7 mouse cellular contexts compared by ENCODE assay signal in the genomic region with DNA sequence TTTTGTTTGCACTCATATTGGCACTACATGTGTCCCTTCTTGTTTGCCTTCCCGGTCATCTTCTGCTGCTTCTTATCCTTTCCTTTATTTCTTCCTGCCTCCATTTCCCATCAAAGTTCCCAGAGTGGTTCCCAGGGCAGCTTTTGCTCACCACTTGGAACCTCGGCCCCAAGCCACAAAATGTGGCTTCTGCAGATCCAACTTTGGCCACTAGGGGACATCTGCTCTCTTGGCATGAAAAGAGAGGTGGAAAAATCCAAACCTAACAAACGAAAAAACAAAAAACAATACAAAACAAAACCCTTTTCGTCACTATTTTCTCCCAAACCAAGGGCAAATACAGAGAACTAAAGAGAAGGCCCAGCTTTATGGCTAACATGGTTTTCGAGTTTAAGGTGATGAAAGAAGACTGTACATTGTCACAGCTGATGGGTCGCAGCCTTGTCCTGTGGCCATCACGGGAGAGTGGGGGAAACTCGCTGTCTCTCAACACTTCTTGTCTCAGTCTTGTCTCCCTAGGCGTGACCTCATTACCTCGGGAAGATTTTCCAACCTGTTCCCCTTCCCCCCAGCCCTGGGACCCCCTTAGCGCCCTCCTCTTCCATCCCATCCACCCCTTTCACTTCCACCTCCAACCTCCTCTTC. TPM values are rescaled to one million over a fixed set of nuclear protein-coding genes. Genes with fewer than 3 reads are reported as not detected.
DNase-seq lines count a peak whose midpoint lies in the region; ATAC-seq lines count a peak whose summit lies in the region.

No protein-coding gene starts in this region.

- H3K36me3 ChIP-seq in heart, embryonic 16.5 days (ENCODE audit: control insufficient read depth, insufficient read depth): no peaks in the 10 kb centered on the region
- H3K36me3 ChIP-seq in limb, embryonic 13.5 days: no peaks in the 10 kb centered on the region

- no peak for ATAC-seq in heart, embryonic 16.5 days (replicated peaks; ENCODE audit: extremely low read depth, insufficient read depth, low FRiP score)
- ATAC-seq in limb, embryonic 13.5 days (ENCODE audit: low FRiP score, low read depth): no peak
- ATAC-seq in neutrophil, adult 5-6 weeks (ENCODE audit: extremely low read depth, insufficient number of reproducible peaks, low FRiP score, poor library complexity, severe bottlenecking): peak; percentile 55; the same call in 1 of the 2 replicates

- peak overlapping the region; percentile 31 for H3K4me3 ChIP-seq in heart, embryonic 16.5 days (ENCODE audit: low read length)
- no peak overlapping the region for H3K4me3 ChIP-seq in limb, embryonic 13.5 days

- no peaks in the 10 kb centered on the region for H3K27me3 ChIP-seq in heart, embryonic 16.5 days (ENCODE audit: control insufficient read depth, insufficient read depth, low read length)
- H3K27me3 ChIP-seq in limb, embryonic 13.5 days: no peaks in the 10 kb centered on the region

- H3K9ac ChIP-seq in heart, embryonic 16.5 days (ENCODE audit: low read length): peak overlapping the region; percentile 16; the same call in 1 of the 2 replicates
- H3K9ac ChIP-seq in limb, embryonic 13.5 days: no peak overlapping the region

- WGBS in heart, embryonic 16.5 days: 28% methylated on average over 11 of the region's 11 CpGs
- WGBS in limb, embryonic 13.5 days: 48% methylated on average over 11 of the region's 11 CpGs

- H3K9me3 ChIP-seq in heart, embryonic 16.5 days (replicated peaks; ENCODE audit: control insufficient read depth, low read length): no peaks in the 10 kb centered on the region
- no peaks in the 10 kb centered on the region for H3K9me3 ChIP-seq in limb, embryonic 13.5 days

- peak overlapping the region; percentile 55 for H3K4me2 ChIP-seq in heart, embryonic 16.5 days (ENCODE audit: low read depth, low read length)
- 0 out of 2 replicates have a peak overlapping the region, but pooled peaks have one; percentile 19 for H3K4me2 ChIP-seq in limb, embryonic 13.5 days (replicated peaks)

- no peak overlapping the region for H3K27ac ChIP-seq in heart, embryonic 16.5 days (ENCODE audit: low read length)
- H3K27ac ChIP-seq in limb, embryonic 13.5 days: no peak overlapping the region

- no peaks in the 10 kb centered on the region for H3K4me1 ChIP-seq in heart, embryonic 16.5 days (ENCODE audit: control insufficient read depth, insufficient read depth, low read length)
- H3K4me1 ChIP-seq in limb, embryonic 13.5 days: no peaks in the 10 kb centered on the region

- DNase-seq in 416B (ENCODE audit: low read depth): peak; percentile 57
- DNase-seq in CD4-positive helper T cell, adult 2 months (ENCODE audit: low read depth, low spot score): peak; percentile 58
- peak; percentile 57 for DNase-seq in brain, adult 2 months (ENCODE audit: low read depth, low spot score)
- DNase-seq in fibroblast of lung, adult 2 months (ENCODE audit: low read depth): peak; percentile 40

RNA-seq across cellular contexts. Expression of gene Tiprl, which starts 15.4 kb away (rescaled TPM):
- polyA plus RNA-seq in heart, embryonic 16.5 days (2015; fragmentation: Nextera tagmentation; extraction: Ambion mirVana): 93.4 and 94.0 TPM in 2 replicates
- 97.3 and 107 TPM in 2 replicates for polyA plus RNA-seq in limb, embryonic 13.5 days (2015; fragmentation: Nextera tagmentation; extraction: Ambion mirVana)
- total RNA-seq in neutrophil, adult 5-6 weeks (2017): 33.9 and 44.5 TPM in 2 replicates

RNA-seq across cellular contexts. Expression of gene Gpr161, which starts 43.4 kb away (rescaled TPM):
- polyA plus RNA-seq in heart, embryonic 16.5 days (2015; fragmentation: Nextera tagmentation; extraction: Ambion mirVana): 0.55 and 0.59 TPM in 2 replicates
- polyA plus RNA-seq in limb, embryonic 13.5 days (2015; fragmentation: Nextera tagmentation; extraction: Ambion mirVana): 1.8 TPM in 2 replicates
- not detected in 2 replicates for total RNA-seq in neutrophil, adult 5-6 weeks (2017)

RNA-seq across cellular contexts. Expression of gene Sft2d2, which starts 57.9 kb away (rescaled TPM):
- polyA plus RNA-seq in heart, embryonic 16.5 days (2015; fragmentation: Nextera tagmentation; extraction: Ambion mirVana): 19.2 and 19.6 TPM in 2 replicates
- polyA plus RNA-seq in limb, embryonic 13.5 days (2015; fragmentation: Nextera tagmentation; extraction: Ambion mirVana): 14.4 and 17.0 TPM in 2 replicates
- 104 TPM in 2 replicates for total RNA-seq in neutrophil, adult 5-6 weeks (2017)
